Mouse (Mus musculus): ENCODE results near the gene Drg2.

DNA sequence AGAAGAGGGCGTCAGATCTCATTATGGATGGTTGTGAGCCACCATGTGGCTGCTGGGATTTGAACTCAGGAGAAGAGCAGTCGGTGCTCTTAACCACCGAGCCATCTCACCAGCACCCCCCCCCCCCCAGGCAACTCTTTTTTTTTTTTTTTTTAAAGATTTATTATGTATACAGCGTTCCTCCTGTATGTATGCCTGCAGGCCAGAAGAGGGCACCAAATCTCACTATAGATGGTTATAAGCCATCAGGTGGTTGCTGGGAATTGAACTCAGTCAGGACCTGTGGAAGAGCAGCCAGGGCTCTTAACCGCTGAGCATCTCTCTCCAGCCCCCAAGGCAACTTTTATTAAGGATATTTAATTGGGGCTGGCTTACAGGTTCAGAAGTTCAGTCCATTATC, 20.1 kb downstream of the Drg2 start:
- TF ChIP-seq POLR2A (IDR thresholded peaks at IDR 0.05; ENCODE audit: control insufficient read depth, extremely low read depth, insufficient read depth, low read length, poor library complexity) (no peak), CTCF (IDR thresholded peaks at IDR 0.05; ENCODE audit: borderline replicate concordance, control insufficient read depth, extremely low read depth, insufficient read depth, low read length, poor library complexity) (no peak)
